Mouse (Mus musculus) midbrain, embryonic 16.5 days (tissue): Measurements from ENCODE around the gene Tbx1. TPM values are rescaled to one million over a fixed set of nuclear protein-coding genes. Genes with fewer than 3 reads are reported as not detected.

Experiments used
- ATAC-seq: fragments of 200-750 bp; cut with Nextera tagmentation; 2 replicates; pipeline ENCODE4 v1.8.0; 2017; ENCODE audit warnings: moderate TSS enrichment
- H3K27ac ChIP-seq: fragments of 300-500 bp; sonication (generic); 2 replicates; pipeline ENCODE4 v1.5.1; 2014; ENCODE audit warnings: mild to moderate bottlenecking, low read length, mixed read lengths
- H3K27me3 ChIP-seq: fragments of 300-500 bp; sonication (generic); 2 replicates; pipeline ENCODE4 v1.6.1; 2014; ENCODE audit warnings: low read depth, low read length, mixed read lengths; ENCODE audit not compliant: control insufficient read depth, insufficient read depth
- H3K36me3 ChIP-seq: fragments of 300-500 bp; sonication (generic); 2 replicates; pipeline ENCODE4 v1.6.1; 2014; ENCODE audit warnings: mild to moderate bottlenecking, low read length, moderate library complexity, mixed read lengths; ENCODE audit not compliant: control insufficient read depth, insufficient read depth
- H3K4me1 ChIP-seq: fragments of 300-500 bp; sonication (generic); 2 replicates; pipeline ENCODE4 v1.6.1; 2014; ENCODE audit warnings: mild to moderate bottlenecking, low read length, mixed read lengths; ENCODE audit not compliant: control insufficient read depth, insufficient read depth
- H3K4me2 ChIP-seq: fragments of 300-500 bp; sonication (generic); 2 replicates; pipeline ENCODE4 v1.6.1; 2014; ENCODE audit warnings: mild to moderate bottlenecking, low read length, mixed read lengths
- H3K4me3 ChIP-seq: fragments of 300-500 bp; sonication (generic); 2 replicates; pipeline ENCODE4 v1.5.1; 2014; ENCODE audit warnings: low read depth, mild to moderate bottlenecking, low read length, moderate library complexity, mixed read lengths
- H3K9ac ChIP-seq: fragments of 300-500 bp; sonication (generic); 2 replicates; pipeline ENCODE4 v1.6.1; 2014; ENCODE audit warnings: low read depth, low read length, mixed read lengths
- H3K9me3 ChIP-seq: fragments of 300-500 bp; sonication (generic); replicated peaks from 2 replicates; pipeline ENCODE4 v1.6.1; 2014; ENCODE audit warnings: mild to moderate bottlenecking, low read length, mixed read lengths; ENCODE audit not compliant: control insufficient read depth, poor library complexity, severe bottlenecking
- WGBS: fragments of 180-500 bp; shearing (Covaris S2); extraction: QIAGEN DNeasy Blood & Tissue Kit; methylation state at CpG from one replicate; pipeline ENCODE4 v1.1.7; 2014; 5-methylcytosine and 5-hydroxymethylcytosine counted together
- polyA plus RNA-seq: library from polyadenylated mRNA; unstranded; fragments of >200 nt; fragmentation: Nextera tagmentation; extraction: Ambion mirVana; gene quantifications from 2 replicates; pipeline ENCODE4 v1.2.1, GENCODE M21; 2015

Gene Tbx1
- polyA plus RNA-seq, 1 experiment from 2014 or later: 0.33 TPM

- H3K9me3 ChIP-seq: no peaks in the 10 kb centered on the region
- H3K4me2 ChIP-seq: no peak overlapping the region
- H3K4me3 ChIP-seq: no peak overlapping the region
- H3K4me1 ChIP-seq: peaks cover 14% of the 10 kb centered on the region
- 50% methylated on average over 2 of the region's 2 CpGs for WGBS
- no peak for ATAC-seq
- H3K9ac ChIP-seq: no peak overlapping the region
- no peak overlapping the region for H3K27ac ChIP-seq
- peaks cover 23% of the 10 kb centered on the region for H3K36me3 ChIP-seq
- peaks cover 43% of the 10 kb centered on the region for H3K27me3 ChIP-seq
These were observed 27.8 kb upstream of the Tbx1 start for GRCm38 (mm10) chr16:18618297-18618696.

GRCm38 (mm10) chr16:18617370-18618065 lies 27.0 kb upstream of the Tbx1 start:
- whole genome bisulfite sequencing: 4% methylated on average over 27 of the region's 27 CpGs
- H3K27me3 ChIP-seq: peaks cover 35% of the 10 kb centered on the region
- peak; percentile 63 for ATAC-seq

DNA sequence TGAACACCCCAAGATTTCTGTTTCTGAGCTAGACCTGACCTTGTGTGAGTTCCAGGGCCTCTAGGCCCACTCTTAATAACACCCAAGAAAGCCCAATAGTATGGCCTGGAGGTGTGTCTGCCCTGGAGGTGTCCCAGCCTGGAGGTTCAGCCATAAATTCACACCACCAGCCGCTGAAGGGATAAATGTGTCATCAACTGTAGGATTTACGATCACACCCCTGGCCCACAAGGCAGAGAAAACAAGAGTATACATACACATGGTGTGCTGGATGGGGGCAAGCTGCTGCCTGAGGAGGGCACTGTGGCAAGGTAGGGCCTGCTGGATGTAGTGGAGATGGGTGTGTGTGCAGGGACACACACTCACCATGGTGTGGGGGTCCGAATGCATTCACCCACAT lies 22.8 kb upstream of the Tbx1 start:
- Histone ChIP-seq H3K27me3 (peaks cover 4% of the 10 kb centered on the region), H3K9me3 (no peaks in the 10 kb centered on the region)
- WGBS: 99% methylated on average over 3 of the region's 3 CpGs

More at GRCm38 (mm10) chr16:18617370-18618065, 27.0 kb upstream of the Tbx1 start:
- H3K27ac ChIP-seq: no peak overlapping the region
- peaks cover 15% of the 10 kb centered on the region for H3K36me3 ChIP-seq
- H3K9ac ChIP-seq: peak overlapping the region; percentile 44
- peak overlapping the region; percentile 61 for H3K4me2 ChIP-seq
- no peaks in the 10 kb centered on the region for H3K9me3 ChIP-seq
- peak overlapping the region; percentile 29 for H3K4me3 ChIP-seq
- peaks cover 14% of the 10 kb centered on the region for H3K4me1 ChIP-seq

DNA sequence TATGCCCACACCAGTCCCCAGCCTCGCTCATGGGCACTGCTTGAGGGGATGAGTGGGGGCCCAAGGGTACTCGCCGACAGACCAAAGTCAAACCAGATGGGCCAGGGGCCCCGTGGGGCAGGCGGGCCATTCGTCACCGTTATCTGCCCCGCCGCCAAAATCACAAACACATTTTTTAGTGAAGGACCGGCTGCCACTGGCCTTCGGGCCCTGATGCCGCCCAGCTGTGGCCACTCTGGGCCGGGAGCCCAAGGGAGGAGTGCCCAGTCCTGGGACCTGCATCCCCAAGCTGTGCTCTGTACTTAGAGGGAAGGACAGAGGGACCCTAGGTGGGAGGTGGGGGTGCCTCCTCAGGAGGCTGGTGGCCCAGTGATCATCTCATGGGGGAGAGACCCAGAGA lies 21.3 kb upstream of the Tbx1 start:
- no peak for ATAC-seq
- 88% methylated on average over 13 of the region's 13 CpGs for WGBS
- Histone ChIP-seq H3K4me3 (no peak overlapping the region), H3K4me1 (no peaks in the 10 kb centered on the region), H3K9me3 (no peaks in the 10 kb centered on the region), H3K27ac (no peak overlapping the region), H3K4me2 (no peak overlapping the region), H3K36me3 (no peaks in the 10 kb centered on the region), H3K9ac (no peak overlapping the region), H3K27me3 (0 out of 2 replicates have a peak, but pooled peaks cover 3% of the 10 kb centered on the region)

More for the DNA sequence above, 22.8 kb upstream of the Tbx1 start:
- Histone ChIP-seq H3K9ac (no peak overlapping the region), H3K36me3 (no peaks in the 10 kb centered on the region), H3K4me2 (no peak overlapping the region), H3K27ac (no peak overlapping the region), H3K4me3 (no peak overlapping the region), H3K4me1 (peaks cover 4% of the 10 kb centered on the region; the same call in 1 of the 2 replicates)
- no peak for ATAC-seq

DNA sequence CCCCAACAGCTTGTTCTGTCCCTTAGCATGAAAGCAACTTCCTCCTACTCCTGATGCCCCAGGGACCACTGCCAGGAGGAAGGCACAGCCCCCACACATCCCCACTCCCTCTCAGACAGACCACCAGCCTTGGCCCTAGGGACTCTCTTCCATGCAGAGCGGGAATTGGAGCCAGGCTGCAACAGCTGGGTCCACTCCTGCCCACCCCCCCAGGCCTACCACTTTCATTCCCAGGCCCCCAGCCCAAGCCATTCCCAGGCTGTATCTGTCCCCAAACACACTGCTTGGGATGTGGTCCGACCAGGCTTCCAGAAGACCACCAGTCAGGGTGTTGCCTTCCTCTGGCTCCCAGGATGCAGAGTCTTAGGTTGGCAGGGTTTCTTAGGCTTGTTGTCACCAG lies 18.6 kb upstream of the Tbx1 start:
- 85% methylated on average over 2 of the region's 2 CpGs for WGBS
- no peaks in the 10 kb centered on the region for H3K36me3 ChIP-seq

DNA sequence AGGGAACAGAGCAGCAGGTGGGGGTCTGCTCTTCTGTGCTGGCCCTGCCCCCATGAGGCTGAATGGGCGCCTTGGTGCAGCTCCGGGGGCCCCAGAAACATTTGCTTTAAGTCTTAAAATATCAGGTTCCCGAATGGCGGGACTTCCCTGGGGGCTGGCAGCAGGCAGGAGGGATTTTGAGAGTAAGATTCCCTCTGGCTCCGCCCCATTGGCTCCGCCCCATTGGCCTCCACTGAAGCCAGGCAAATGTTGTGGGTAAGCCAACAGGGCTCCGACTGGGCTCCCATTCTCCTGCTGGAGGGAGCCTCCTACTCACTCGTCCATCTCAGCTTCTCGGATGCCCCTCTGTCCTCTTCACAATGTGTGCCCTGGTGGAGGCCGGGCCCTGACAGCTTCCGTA lies 17.8 kb upstream of the Tbx1 start:
- Histone ChIP-seq H3K27ac (no peak overlapping the region), H3K9me3 (no peaks in the 10 kb centered on the region), H3K27me3 (0 out of 2 replicates have a peak, but pooled peaks cover 3% of the 10 kb centered on the region), H3K36me3 (no peaks in the 10 kb centered on the region), H3K9ac (no peak overlapping the region), H3K4me2 (no peak overlapping the region), H3K4me1 (no peaks in the 10 kb centered on the region), H3K4me3 (no peak overlapping the region)
- 6% methylated on average over 11 of the region's 11 CpGs for WGBS
- no peak for ATAC-seq

More for the DNA sequence above, 18.6 kb upstream of the Tbx1 start:
- Histone ChIP-seq H3K4me1 (no peaks in the 10 kb centered on the region), H3K27me3 (0 out of 2 replicates have a peak, but pooled peaks cover 3% of the 10 kb centered on the region), H3K4me2 (no peak overlapping the region), H3K4me3 (no peak overlapping the region), H3K9ac (no peak overlapping the region), H3K27ac (no peak overlapping the region), H3K9me3 (no peaks in the 10 kb centered on the region)
- no peak for ATAC-seq

DNA sequence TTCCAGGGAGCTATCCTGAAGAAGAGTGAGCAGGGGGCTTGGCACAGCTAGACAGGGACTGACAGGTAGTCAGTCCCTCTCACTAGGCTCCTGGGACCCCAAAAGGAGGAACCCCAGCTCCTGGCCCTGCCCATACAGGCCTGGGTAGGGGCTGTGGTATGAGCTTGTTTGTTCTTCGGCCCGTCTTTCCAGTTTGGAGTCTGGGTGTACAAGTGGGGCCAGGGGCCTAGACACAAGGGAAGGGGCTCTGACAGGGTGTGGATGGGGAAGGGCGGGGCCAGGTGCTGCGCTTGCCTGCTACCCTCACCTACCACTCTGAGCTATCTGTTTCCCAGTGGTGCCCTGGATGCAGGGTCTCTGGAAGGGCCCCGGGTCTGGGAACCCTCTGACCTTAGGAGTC lies 15.2 kb upstream of the Tbx1 start:
- Histone ChIP-seq H3K4me2 (no peak overlapping the region), H3K9me3 (no peaks in the 10 kb centered on the region), H3K9ac (no peak overlapping the region), H3K4me1 (no peaks in the 10 kb centered on the region), H3K27ac (no peak overlapping the region), H3K4me3 (no peak overlapping the region), H3K36me3 (no peaks in the 10 kb centered on the region), H3K27me3 (0 out of 2 replicates have a peak, but pooled peaks cover 3% of the 10 kb centered on the region)
- 74% methylated on average over 5 of the region's 5 CpGs for WGBS
- no peak for ATAC-seq

GRCm38 (mm10) chr16:18604267-18604701 lies 13.8 kb upstream of the Tbx1 start:
- Histone ChIP-seq H3K9me3 (no peaks in the 10 kb centered on the region), H3K27me3 (no peaks in the 10 kb centered on the region), H3K9ac (no peak overlapping the region), H3K27ac (no peak overlapping the region), H3K36me3 (no peaks in the 10 kb centered on the region), H3K4me3 (no peak overlapping the region), H3K4me2 (no peak overlapping the region), H3K4me1 (no peaks in the 10 kb centered on the region)
- no peak for ATAC-seq
- 53% methylated on average over 8 of the region's 8 CpGs for WGBS

- H3K9ac ChIP-seq: no peak overlapping the region
- no peak overlapping the region for H3K27ac ChIP-seq
- H3K4me1 ChIP-seq: no peaks in the 10 kb centered on the region
- no peak overlapping the region for H3K4me3 ChIP-seq
- no peaks in the 10 kb centered on the region for H3K9me3 ChIP-seq
- WGBS: 68% methylated on average over 7 of the region's 7 CpGs
- no peak for ATAC-seq
- no peak overlapping the region for H3K4me2 ChIP-seq
- no peaks in the 10 kb centered on the region for H3K36me3 ChIP-seq
- H3K27me3 ChIP-seq: no peaks in the 10 kb centered on the region; the same call in 1 of the 2 replicates
These were observed 11.0 kb upstream of the Tbx1 start for GRCm38 (mm10) chr16:18601447-18601846.
